Mouse (Mus musculus): Measurements from ENCODE around the gene Bmp6. TPM values are rescaled to one million over a fixed set of nuclear protein-coding genes. Genes with fewer than 3 reads are reported as not detected.

The Bmp6 gene
- total RNA-seq, 2 experiments from 2014 or later: 8.9 to 10.8 TPM

DNA sequence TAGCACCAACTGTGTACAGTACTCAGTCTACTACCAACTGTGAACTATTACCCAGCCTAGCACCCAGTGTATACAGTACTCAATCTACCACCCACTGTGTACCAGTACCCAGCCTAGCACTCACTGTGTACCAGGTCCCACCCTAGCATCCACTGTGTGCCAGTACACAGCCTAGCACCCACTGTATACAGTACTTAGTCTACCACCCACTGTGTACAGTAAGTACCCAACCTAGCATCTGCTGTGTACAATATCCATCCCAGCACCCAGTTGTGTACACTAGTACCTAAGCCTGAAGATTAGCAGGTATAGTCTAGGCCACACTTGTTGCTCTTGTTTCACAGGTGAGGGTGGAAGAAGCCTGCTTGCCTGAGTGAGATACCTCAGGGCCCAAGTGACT lies 192.6 kb downstream of the Bmp6 start:
- Histone ChIP-seq H3K4me3 (no peak overlapping the region), H3K27ac (no peak overlapping the region)
- no peak for TF ChIP-seq CTCF (IDR thresholded peaks at IDR 0.05)
- intact Hi-C loops (cut with DNase I): no loop called here
- no peak for DNase-seq (ENCODE audit: extremely low spot score in 1 of 2, low spot score in 2 of 2)

DNA sequence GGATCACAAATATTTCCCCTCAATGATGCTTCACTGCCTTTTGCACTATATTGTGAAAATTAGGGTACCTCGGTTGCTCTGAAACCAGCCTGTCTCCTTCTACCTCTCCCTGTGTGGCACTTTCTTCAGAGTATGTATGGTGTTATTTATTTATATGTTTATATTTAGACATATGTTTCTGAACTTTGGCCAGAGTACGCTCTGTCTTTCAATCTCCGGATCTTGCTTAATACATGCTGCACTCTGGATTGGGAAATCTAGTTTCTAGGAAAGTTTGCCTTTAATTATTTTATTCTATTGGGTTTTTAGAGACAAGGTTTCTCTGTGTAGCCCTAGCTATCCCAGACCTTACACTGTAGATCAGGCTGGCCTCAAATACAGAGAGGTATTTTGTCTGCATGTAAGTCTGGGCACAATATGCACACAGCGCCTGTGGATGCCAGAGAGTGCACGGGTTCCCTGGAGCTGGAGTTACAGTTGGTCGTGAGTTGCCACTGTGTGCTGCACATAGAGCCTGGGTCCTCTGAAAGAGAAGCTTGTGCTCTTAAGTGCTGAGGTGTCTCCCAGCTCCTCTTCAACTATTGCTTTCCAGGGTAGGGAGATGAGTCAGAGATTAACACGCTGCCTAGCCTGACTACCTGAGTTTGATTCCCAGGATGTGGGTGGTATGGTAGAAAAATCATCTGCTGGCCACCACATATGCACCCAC lies 194.4 kb downstream of the Bmp6 start:
- H3K4me3 ChIP-seq: no peak overlapping the region
- intact Hi-C loops (cut with DNase I): no loop called here
- TF ChIP-seq CTCF (IDR thresholded peaks at IDR 0.05): no peak

DNA sequence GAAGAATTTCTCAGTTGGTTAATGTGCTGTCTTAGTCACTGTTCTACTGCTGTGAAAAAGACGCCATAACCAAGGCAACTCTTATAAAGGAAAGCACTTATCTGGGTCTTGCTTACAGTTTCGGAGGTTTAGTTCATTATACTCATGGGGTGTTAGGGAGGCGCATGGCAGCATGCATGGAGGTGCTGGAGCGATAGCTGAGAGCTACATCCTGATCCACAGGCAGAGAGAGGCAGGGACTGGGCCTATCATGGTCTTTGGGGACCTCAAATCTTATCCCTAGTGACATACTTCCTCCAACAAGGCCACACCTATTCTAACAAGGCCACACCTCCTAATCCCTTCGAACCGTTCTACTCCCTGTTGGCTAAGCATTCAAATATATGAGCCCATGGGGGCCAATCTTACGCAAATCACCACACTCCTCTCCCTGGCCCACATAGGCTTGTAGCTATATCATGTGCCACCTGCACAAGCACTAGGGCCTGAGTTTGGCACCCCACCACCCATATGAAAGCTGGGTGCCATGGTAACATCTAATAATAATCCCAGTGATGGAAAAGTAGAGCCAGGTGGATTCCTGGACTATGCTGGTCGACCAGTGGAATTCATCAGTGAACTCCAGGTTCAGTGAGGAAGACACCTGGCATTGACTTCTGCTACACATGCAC lies 198.7 kb downstream of the Bmp6 start:
- TF ChIP-seq CTCF (IDR thresholded peaks at IDR 0.05): no peak
- H3K27ac ChIP-seq: no peak overlapping the region
- no peak overlapping the region for H3K4me3 ChIP-seq
- intact Hi-C loops (cut with DNase I): no loop called here
- no peak for DNase-seq (ENCODE audit: extremely low spot score in 1 of 2, low spot score in 2 of 2)

More for the DNA sequence above, 194.4 kb downstream of the Bmp6 start:
- no peak for DNase-seq (ENCODE audit: extremely low spot score in 1 of 2, low spot score in 2 of 2)
- no peak overlapping the region for H3K27ac ChIP-seq

DNA sequence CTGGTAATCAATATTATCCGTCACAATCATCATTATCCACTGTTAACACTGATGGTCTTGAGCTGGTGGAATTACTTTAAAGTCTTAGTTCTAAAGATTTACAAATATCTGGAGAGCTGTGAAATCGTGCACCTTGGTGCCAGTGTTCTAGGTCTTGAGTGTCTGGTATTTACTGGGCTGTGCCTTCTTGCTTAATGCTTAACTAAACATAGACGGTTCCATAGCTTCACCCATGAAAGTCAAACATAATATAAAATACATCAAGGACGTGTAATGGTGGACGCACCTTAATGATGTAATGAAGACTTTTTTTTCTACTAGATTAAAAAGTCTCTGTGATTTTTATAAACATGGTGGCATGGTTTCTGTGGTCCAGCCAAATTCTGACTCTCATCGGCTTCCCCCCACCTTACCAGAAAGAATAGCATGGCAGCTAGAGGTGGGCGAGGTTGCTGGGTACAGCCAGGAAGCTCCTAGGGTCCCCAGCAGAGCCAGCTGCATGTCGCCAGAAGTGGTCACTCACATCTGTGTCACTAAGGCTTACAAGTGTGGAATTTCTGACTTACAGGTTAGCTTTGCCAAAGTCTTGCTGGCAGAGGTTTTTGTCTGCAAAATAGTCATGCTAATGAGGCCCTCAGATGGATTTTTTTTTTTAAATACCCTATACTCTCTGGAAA lies 200.0 kb downstream of the Bmp6 start:
- no peak for DNase-seq (ENCODE audit: extremely low spot score in 1 of 2, low spot score in 2 of 2)
- no peak for TF ChIP-seq CTCF (IDR thresholded peaks at IDR 0.05)
- no peak overlapping the region for H3K4me3 ChIP-seq
- intact Hi-C loops (cut with DNase I): no loop called here
- no peak overlapping the region for H3K27ac ChIP-seq

DNA sequence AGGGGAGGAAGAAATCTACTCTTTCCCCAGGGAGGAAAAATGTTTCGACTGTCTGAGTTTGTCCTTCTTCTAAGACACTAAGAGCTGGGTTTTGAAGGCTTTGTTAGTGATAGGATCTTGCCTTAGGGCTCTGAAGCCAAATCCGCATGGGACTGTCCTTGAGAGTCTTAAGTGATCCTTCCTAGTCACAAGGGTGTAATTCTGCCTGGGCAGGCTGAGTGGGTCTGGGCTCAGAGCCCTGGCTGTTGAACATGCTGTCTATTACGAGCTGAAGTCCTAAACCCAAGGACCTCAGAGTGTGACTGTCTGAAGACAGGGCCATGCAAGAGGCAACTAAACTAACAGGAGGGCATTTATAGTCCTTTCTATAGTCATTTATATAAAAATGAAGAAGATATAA lies 200.6 kb downstream of the Bmp6 start:
- no peak for DNase-seq (ENCODE audit: extremely low spot score in 1 of 2, low spot score in 2 of 2)
- Histone ChIP-seq H3K27ac (no peak overlapping the region), H3K4me3 (no peak overlapping the region)
- no peak for TF ChIP-seq CTCF (IDR thresholded peaks at IDR 0.05)
- intact Hi-C loops (cut with DNase I): no loop called here

DNA sequence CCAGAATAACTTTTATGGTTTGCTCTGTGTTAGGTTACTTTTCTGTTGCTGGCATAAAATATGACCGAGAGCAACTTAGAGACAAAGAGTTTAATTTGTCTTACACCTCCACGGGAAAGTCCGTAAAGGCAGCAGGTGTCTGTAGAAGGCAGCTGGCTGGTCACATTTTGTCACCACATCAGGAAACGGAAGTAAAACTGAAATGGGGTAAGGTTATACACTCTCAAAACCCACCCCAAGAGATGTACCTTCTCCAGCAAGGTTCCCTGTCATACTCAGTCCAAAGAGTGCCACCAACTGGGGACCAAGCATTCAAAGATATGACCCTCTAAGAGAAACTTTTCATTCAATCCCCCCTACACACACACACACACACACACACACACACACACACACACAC lies 201.8 kb downstream of the Bmp6 start:
- intact Hi-C loops (cut with DNase I): no loop called here

DNA sequence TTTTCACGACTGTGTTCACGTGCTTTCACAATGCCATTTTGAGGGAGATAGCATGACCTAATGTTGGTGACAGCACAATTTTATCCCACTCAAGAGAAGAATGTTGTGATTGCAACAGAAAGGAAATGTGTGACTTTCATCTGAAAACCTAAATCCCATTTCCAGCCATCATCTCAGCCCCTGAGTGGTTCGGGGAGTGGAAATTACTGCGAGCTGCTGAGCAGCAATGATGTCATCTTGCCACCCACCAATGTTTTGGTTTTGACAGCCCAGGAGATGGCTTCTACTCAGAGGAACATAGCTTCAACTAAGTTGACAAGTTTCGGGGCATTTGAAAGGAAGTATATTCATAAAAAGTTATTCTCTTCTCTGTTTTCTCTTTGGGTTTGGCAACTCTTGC lies 202.8 kb downstream of the Bmp6 start:
- Histone ChIP-seq H3K27ac (no peak overlapping the region), H3K4me3 (no peak overlapping the region)
- no peak for TF ChIP-seq CTCF (IDR thresholded peaks at IDR 0.05)
- intact Hi-C loops (cut with DNase I): no loop called here
- no peak for DNase-seq (ENCODE audit: extremely low spot score in 1 of 2, low spot score in 2 of 2)

More for the DNA sequence above, 201.8 kb downstream of the Bmp6 start:
- Histone ChIP-seq H3K4me3 (no peak overlapping the region), H3K27ac (no peak overlapping the region)
- TF ChIP-seq CTCF (IDR thresholded peaks at IDR 0.05): no peak
- no peak for DNase-seq (ENCODE audit: extremely low spot score in 1 of 2, low spot score in 2 of 2)

DNA sequence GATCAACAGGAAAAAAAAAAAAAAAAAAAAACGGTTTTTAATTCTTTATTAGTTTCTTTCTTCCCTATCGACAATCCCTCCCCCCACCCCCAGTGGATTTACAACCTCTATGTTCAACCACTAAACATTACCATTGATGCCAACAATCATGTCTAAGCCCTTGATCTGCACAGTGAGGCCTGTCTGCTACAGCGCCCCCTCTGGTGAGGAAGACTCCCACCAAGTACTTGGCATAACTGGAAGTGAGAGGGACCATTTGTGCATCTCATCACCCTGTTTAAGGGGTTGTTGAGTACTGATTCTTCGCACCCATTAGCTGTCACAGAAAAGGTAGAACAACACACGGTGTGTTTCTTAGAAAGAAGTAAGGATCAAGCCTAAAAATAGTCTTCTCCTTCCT lies 203.8 kb downstream of the Bmp6 start:
- H3K27ac ChIP-seq: no peak overlapping the region
- DNase-seq (ENCODE audit: extremely low spot score in 1 of 2, low spot score in 2 of 2): no peak
- intact Hi-C loops (cut with DNase I): no loop called here
- TF ChIP-seq CTCF (IDR thresholded peaks at IDR 0.05): peak; percentile 6; the same call in 1 of the 2 replicates
- no peak overlapping the region for H3K4me3 ChIP-seq

Other genes with a start within 250 kb of the Bmp6 start
- gene Dsp, start 193.8 kb upstream of the Bmp6 start, total RNA-seq (2021): under 1 TPM; 0.07 to 0.16 TPM
- 10 to 100 TPM; 21.7 to 28.4 TPM for gene Snrnp48, start 140.2 kb upstream of the Bmp6 start, total RNA-seq (2021)
- 10 to 100 TPM; 47.0 to 47.4 TPM for gene Txndc5, start 183.7 kb downstream of the Bmp6 start, total RNA-seq (2021)

Data from left cerebral cortex, adult 2 months (tissue).